Mouse (Mus musculus): ENCODE measurements around the gene Dlx2. TPM values are rescaled to one million over a fixed set of nuclear protein-coding genes. Genes with fewer than 3 reads are reported as not detected.

Gene Dlx2
- polyA plus RNA-seq (2012; ENCODE audit: insufficient read depth, low replicate concordance) = not detected in 2 replicates

DNA sequence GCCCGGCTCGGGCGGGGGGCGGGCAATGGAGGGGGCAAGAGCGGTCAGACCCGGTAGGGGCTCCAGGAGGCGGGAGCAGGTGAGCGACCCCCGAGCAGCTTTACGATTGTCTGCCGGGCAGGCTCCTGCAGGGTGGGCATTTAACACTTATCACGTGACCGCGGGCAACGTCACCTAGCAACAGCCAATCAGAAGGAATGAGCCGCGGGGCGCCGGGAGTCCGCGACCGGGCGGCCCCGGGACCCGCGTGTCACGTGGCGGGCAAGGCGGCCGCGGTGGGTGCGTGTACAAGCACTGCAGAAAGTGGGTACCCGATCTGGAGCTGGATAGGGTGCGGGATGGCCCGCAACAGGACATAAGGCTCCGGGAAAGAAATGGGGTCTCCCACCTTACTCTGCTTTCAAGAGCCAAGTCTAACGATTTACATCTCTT lies at the start of gene Dlx2:
Gene Dlx2 (minus strand): TSS at position 115 of the 432 bp plus-strand sequence.
- Histone ChIP-seq H3K9me3 (no peaks in the 10 kb centered on the region), H3K4me3 (replicated peaks) (peak within 1 kb of the TSS; percentile 89), H3K4me1 (peaks cover 49% of the 10 kb centered on the region), H3K36me3 (replicated peaks; ENCODE audit: low read length) (no peaks in the 10 kb centered on the region), H3K27me3 (replicated peaks) (peaks cover 92% of the 10 kb centered on the region)
- TF ChIP-seq GATA1 (IDR thresholded peaks at IDR 0.05; ENCODE audit: borderline replicate concordance, low read length) (no peak), FLI1 (IDR thresholded peaks at IDR 0.05; ENCODE audit: low read length) (no peak)

DNA sequence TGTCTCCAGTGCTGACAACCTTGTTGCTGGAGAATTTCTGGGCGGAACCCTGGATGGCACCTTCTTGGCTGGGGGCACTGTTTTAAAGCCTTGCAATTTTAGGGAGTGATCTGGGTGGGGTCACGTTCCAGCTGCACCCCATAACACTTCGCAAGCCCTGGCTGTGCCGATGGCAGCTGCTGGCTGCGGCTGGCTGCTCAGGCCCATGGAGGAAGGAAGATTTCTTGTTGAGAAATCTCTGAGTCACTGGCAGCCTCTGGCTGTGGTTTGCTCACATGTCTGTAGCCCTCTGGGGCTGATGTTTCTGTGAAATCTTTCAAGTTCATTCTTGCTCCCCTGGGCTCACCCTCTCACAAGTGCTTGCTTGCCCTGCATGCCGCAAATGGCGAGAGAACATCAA lies 47.9 kb upstream of the Dlx2 start:
- TF ChIP-seq GATA1 (IDR thresholded peaks at IDR 0.05; ENCODE audit: borderline replicate concordance, low read length) = no peak
- no peak for TF ChIP-seq FLI1 (IDR thresholded peaks at IDR 0.05; ENCODE audit: low read length)
- Histone ChIP-seq H3K4me3 (replicated peaks) (no peak overlapping the region), H3K4me1 (peaks cover 29% of the 10 kb centered on the region), H3K9me3 (no peaks in the 10 kb centered on the region), H3K36me3 (replicated peaks; ENCODE audit: low read length) (no peaks in the 10 kb centered on the region), H3K27me3 (replicated peaks) (peaks cover 26% of the 10 kb centered on the region)

DNA sequence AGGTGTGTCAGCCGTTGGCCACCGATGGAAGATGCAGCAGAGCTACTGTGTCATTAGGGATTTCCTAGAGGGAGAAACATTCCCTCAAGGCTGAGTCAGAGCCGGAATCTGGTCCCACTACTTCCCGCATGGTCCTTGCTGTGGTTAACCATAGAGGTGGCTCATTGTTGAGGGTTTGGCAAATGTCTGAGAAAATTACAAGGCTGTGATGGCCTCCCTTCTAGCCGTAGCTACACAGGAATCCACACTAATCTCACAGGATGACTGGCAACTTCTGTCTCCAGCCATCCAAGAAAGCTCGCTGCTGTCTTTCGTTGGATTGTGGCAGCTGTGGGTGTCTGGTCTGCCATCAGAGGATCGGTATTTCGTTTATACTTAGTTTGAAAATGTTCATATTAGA lies 42.6 kb upstream of the Dlx2 start:
- Histone ChIP-seq H3K9me3 (no peaks in the 10 kb centered on the region), H3K4me1 (peaks cover 19% of the 10 kb centered on the region), H3K36me3 (replicated peaks; ENCODE audit: low read length) (no peaks in the 10 kb centered on the region), H3K4me3 (replicated peaks) (no peak overlapping the region), H3K27me3 (replicated peaks) (peaks cover 44% of the 10 kb centered on the region)
- TF ChIP-seq FLI1 (IDR thresholded peaks at IDR 0.05; ENCODE audit: low read length) (no peak), GATA1 (IDR thresholded peaks at IDR 0.05; ENCODE audit: borderline replicate concordance, low read length) (no peak)

DNA sequence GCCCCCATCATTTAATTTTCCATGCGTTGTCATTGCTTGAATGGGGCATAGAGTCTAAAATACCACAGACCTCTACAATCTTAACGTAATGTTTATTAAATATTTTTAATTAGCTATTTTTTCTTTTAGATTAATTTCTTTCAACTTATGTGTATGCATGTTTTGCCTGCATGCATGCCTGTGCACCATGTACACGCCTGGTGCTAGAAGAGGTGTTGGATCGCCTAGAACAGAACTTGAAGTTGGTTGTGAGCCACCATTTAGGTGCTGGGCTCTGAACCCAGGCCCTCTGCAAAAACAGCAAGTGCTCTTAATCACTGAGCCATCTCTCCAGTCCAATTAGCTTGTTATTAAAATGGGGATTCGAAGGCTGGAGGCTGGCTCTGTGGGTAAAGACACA lies 34.9 kb upstream of the Dlx2 start:
- Histone ChIP-seq H3K9me3 (peaks cover 3% of the 10 kb centered on the region; the same call in 1 of the 2 replicates), H3K4me1 (peaks cover 21% of the 10 kb centered on the region), H3K27me3 (replicated peaks) (peaks cover 40% of the 10 kb centered on the region), H3K4me3 (replicated peaks) (peak overlapping the region; percentile 90), H3K36me3 (replicated peaks; ENCODE audit: low read length) (no peaks in the 10 kb centered on the region)
- TF ChIP-seq GATA1 (IDR thresholded peaks at IDR 0.05; ENCODE audit: borderline replicate concordance, low read length) = no peak
- TF ChIP-seq FLI1 (IDR thresholded peaks at IDR 0.05; ENCODE audit: low read length) = no peak

DNA sequence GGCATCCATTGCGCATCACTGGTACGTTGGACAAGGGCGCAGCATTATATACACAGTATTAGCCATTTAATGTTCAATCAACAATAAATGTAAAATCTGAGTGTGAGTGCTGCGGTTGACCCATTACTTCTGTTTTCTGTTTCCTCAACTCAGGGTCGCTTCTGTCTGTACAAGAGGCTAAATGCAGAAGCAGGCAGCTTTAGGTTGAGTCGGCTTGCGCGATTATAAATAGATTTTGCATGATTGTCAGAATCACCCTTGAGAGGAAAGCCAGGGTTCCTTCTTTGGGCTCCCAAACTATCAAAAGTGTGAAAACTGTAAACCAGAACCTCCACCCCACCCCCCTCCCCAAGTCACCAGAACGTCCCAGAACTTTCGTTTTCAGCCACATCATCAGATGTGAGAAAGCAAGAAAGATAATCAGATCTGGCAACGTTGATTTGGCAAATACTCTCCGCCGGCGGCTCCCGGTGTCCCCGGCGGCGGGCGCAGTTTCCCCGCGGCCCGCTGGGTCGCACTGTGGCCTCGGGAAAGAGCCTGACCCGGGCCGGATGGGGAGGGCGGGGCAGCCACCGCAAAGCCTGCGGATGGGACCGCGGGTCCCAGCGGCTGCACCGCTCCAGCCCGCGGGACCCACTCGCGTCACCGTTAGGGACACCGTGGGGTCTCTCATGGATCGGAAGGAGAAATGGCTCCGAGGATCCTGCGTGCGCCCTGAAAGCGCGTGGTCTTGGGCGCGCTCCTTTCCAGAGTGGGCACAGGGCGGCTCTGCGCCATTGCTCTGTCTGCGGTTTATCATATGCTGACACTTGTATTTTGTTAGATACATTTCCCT lies 34.3 kb upstream of the Dlx2 start:
- Histone ChIP-seq H3K27me3 (replicated peaks) (peaks cover 37% of the 10 kb centered on the region), H3K4me3 (replicated peaks) (peak overlapping the region; percentile 90), H3K9me3 (peaks cover 5% of the 10 kb centered on the region; the same call in 1 of the 2 replicates), H3K4me1 (peaks cover 21% of the 10 kb centered on the region), H3K36me3 (replicated peaks; ENCODE audit: low read length) (no peaks in the 10 kb centered on the region)
- TF ChIP-seq GATA1 (IDR thresholded peaks at IDR 0.05; ENCODE audit: borderline replicate concordance, low read length) = no peak
- no peak for TF ChIP-seq FLI1 (IDR thresholded peaks at IDR 0.05; ENCODE audit: low read length)

DNA sequence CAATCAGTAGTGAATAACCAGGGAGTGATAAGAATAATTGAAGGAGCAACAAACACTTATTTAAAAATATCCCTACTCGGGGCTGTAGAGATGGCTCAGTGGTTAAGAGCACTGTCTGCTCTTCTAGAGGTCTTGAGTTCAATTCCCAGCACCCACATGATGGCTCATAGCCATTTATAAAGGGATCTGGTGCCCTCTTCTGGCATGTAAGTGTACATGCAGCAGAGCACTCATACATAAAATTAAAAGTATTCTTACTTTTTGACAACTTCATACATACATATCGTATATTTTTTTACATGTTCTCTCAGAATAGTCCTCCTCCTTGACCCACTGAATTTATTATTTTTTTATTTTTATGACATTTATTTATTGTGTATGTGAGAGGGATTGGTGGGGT lies 30.5 kb upstream of the Dlx2 start:
- Histone ChIP-seq H3K27me3 (replicated peaks) (peaks cover 42% of the 10 kb centered on the region), H3K36me3 (replicated peaks; ENCODE audit: low read length) (no peaks in the 10 kb centered on the region), H3K4me3 (replicated peaks) (no peak overlapping the region), H3K4me1 (peaks cover 17% of the 10 kb centered on the region), H3K9me3 (peaks cover 14% of the 10 kb centered on the region)
- TF ChIP-seq FLI1 (IDR thresholded peaks at IDR 0.05; ENCODE audit: low read length) (no peak), GATA1 (IDR thresholded peaks at IDR 0.05; ENCODE audit: borderline replicate concordance, low read length) (no peak)

DNA sequence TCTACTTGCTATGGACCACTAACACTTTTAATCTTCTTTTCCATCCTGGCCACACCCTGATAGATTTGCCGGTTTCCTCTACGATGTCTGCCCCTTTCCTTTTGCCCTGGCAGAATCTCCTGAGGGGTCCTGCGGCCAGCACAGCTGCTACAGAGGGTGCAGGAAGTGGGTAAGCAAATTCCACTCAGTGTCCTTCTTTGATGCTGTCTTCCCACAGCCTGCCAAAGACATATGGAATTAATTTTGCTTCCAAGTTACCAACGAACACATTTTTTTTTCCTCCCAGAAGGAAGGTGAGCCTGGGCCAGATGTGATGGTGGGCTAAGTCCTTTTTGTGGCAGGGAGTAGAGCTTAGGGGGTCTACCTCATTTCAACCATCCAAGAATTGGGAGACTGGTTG lies 27.2 kb upstream of the Dlx2 start:
- TF ChIP-seq GATA1 (IDR thresholded peaks at IDR 0.05; ENCODE audit: borderline replicate concordance, low read length) = no peak
- TF ChIP-seq FLI1 (IDR thresholded peaks at IDR 0.05; ENCODE audit: low read length) = no peak
- peaks cover 53% of the 10 kb centered on the region for H3K27me3 ChIP-seq (replicated peaks)
- H3K4me1 ChIP-seq = peaks cover 9% of the 10 kb centered on the region

DNA sequence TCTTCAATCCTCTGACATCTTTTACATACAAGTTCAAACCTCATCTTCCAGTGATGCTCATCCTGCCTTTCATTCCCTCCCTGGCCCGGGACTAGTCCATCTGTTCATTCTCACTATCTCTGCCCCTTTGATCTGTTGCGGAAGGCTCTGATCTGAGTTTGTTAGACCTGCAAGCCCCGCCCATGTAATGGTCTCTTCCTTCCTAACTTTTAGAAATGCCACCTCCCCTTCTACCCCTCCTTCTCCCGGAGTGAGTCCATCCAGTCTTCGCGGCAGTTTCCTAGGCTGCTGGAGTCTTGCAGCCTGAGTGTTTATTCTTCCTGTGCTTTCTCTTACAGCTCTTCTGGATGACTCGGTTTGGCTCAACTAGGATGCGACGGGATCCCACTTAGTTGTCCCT lies 19.9 kb upstream of the Dlx2 start:
- H3K36me3 ChIP-seq (replicated peaks; ENCODE audit: low read length) = no peaks in the 10 kb centered on the region
- no peak overlapping the region for H3K4me3 ChIP-seq (replicated peaks)
- peaks cover 2% of the 10 kb centered on the region for H3K4me1 ChIP-seq
- H3K27me3 ChIP-seq (replicated peaks) = peaks cover 48% of the 10 kb centered on the region
- H3K9me3 ChIP-seq = peaks cover 18% of the 10 kb centered on the region
- TF ChIP-seq GATA1 (IDR thresholded peaks at IDR 0.05; ENCODE audit: borderline replicate concordance, low read length) = no peak
- TF ChIP-seq FLI1 (IDR thresholded peaks at IDR 0.05; ENCODE audit: low read length) = no peak

More for the DNA sequence above, 27.2 kb upstream of the Dlx2 start:
- no peak overlapping the region for H3K4me3 ChIP-seq (replicated peaks)
- H3K36me3 ChIP-seq (replicated peaks; ENCODE audit: low read length) = no peaks in the 10 kb centered on the region
- H3K9me3 ChIP-seq = peaks cover 14% of the 10 kb centered on the region

DNA sequence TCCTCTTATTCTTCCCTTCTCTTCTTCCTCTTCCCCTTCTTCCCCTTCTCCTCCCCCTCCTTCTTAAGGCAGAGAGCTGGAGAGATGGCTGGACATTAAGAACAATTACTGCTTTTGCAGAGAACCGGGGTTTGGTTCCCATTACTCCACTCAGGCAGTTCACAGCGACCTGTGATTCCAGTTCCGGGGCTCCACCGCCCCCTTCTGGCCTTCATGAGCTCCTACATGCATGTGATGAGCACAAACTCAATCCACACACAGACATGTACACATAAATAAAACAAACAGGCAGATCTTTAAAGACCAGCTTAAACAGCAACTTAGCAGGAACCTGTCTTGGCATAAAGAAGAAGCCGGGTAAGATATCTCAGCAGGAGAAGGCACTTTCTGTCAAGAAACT lies 9.5 kb upstream of the Dlx2 start:
- H3K4me1 ChIP-seq = peaks cover 13% of the 10 kb centered on the region
- no peaks in the 10 kb centered on the region for H3K36me3 ChIP-seq (replicated peaks; ENCODE audit: low read length)
- peaks cover 33% of the 10 kb centered on the region for H3K9me3 ChIP-seq
- H3K27me3 ChIP-seq (replicated peaks) = peaks cover 68% of the 10 kb centered on the region
- TF ChIP-seq GATA1 (IDR thresholded peaks at IDR 0.05; ENCODE audit: borderline replicate concordance, low read length) = no peak
- TF ChIP-seq FLI1 (IDR thresholded peaks at IDR 0.05; ENCODE audit: low read length) = no peak
- no peak overlapping the region for H3K4me3 ChIP-seq (replicated peaks)

DNA sequence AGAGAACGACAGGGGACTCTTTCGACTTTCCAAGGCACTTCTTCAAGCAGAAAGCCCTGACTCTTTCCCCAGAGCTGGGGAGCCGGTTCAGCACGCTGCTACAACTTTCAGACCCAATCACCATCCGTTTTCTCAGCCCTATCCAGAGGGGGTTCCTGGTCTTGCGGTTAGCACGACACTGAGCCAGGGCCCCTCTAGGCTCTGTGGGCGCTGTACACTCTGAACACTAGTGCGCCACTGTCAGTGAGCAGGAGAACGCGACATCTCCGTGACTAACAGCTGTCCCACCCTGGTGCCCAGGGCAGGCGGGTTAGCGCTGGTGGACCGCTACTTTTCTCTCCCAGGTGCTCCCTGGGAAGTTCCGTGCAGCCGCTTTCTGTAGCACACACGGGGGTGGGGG lies 5.2 kb upstream of the Dlx2 start:
- Histone ChIP-seq H3K4me1 (peaks cover 13% of the 10 kb centered on the region), H3K36me3 (replicated peaks; ENCODE audit: low read length) (no peaks in the 10 kb centered on the region), H3K27me3 (replicated peaks) (peaks cover 81% of the 10 kb centered on the region), H3K4me3 (replicated peaks) (peak overlapping the region; percentile 81), H3K9me3 (peaks cover 5% of the 10 kb centered on the region)
- TF ChIP-seq FLI1 (IDR thresholded peaks at IDR 0.05; ENCODE audit: low read length) (no peak), GATA1 (IDR thresholded peaks at IDR 0.05; ENCODE audit: borderline replicate concordance, low read length) (no peak)
